Mouse (Mus musculus) cortical plate, adult 2 months (tissue): ENCODE data around the gene Kif1b. TPM values are rescaled to one million over a fixed set of nuclear protein-coding genes. Genes with fewer than 3 reads are reported as not detected.
"Not testable (repeated sequence)": the region's sequence is repeated elsewhere in the genome, so short reads cannot be mapped to it uniquely, and the experiment has no call there.

Experiments used
- H3K27ac ChIP-seq: fragments of 200-500 bp; 2 replicates; pipeline ENCODE4 v1.5.1; 2012; ENCODE audit warnings: low read length, control low read depth, inconsistent platforms; ENCODE audit not compliant: insufficient read depth
- H3K4me1 ChIP-seq: fragments of 200-500 bp; 2 replicates; pipeline ENCODE4 v1.6.1; 2011; ENCODE audit warnings: low read length; ENCODE audit not compliant: control insufficient read depth, insufficient read depth
- H3K4me3 ChIP-seq: fragments of 200-500 bp; 2 replicates; pipeline ENCODE4 v1.5.1; 2011; ENCODE audit warnings: mild to moderate bottlenecking, low read length, control low read depth; ENCODE audit not compliant: insufficient read depth
- CTCF ChIP-seq: fragments of 200-500 bp; IDR thresholded peaks from 2 replicates; pipeline ENCODE4 v1.5.1; 2011; ENCODE audit warnings: mild to moderate bottlenecking, control low read depth, low read length; ENCODE audit not compliant: insufficient read depth; ENCODE audit errors: extremely low read depth
- POLR2A ChIP-seq: fragments of 200-500 bp; IDR thresholded peaks from 2 replicates; pipeline ENCODE4 v1.6.1; 2011; ENCODE audit warnings: mild to moderate bottlenecking, low read length, control low read depth; ENCODE audit not compliant: insufficient read depth; ENCODE audit errors: extremely low read depth
- polyA plus RNA-seq: library from polyadenylated mRNA; depleted of rRNA; stranded (reverse); fragments of >200 nt; gene quantifications from 2 replicates; pipeline ENCODE4 v1.2.3, GENCODE M21; 2012

The Kif1b gene
- polyA plus RNA-seq, 1 experiment, result 234 TPM

GRCm38 (mm10) chr4:149237011-149237410 is 70.5 kb downstream of the Kif1b start:
- H3K4me3 ChIP-seq, result no peak overlapping the region
- TF ChIP-seq POLR2A, result no peak
- TF ChIP-seq CTCF, result no peak
- H3K27ac ChIP-seq, result no peak overlapping the region
- H3K4me1 ChIP-seq, result no peaks in the 10 kb centered on the region; the same call in 1 of the 2 replicates

- TF ChIP-seq POLR2A, result no peak
- no peak for TF ChIP-seq CTCF
- Histone ChIP-seq H3K4me1 (peaks cover 3% of the 10 kb centered on the region), H3K4me3 (no peak overlapping the region), H3K27ac (no peak overlapping the region)
Measured at GRCm38 (mm10) chr4:149233938-149234337, 73.6 kb downstream of the Kif1b start.

- not testable (repeated sequence) for H3K4me3 ChIP-seq, H3K27ac ChIP-seq
Measured at GRCm38 (mm10) chr4:149228682-149229081, 78.8 kb downstream of the Kif1b start.

GRCm38 (mm10) chr4:149228256-149228655 is 79.2 kb downstream of the Kif1b start:
- peaks cover 3% of the 10 kb centered on the region for H3K4me1 ChIP-seq
- TF ChIP-seq CTCF (no peak), POLR2A (no peak)
- H3K27ac ChIP-seq, result no peak overlapping the region
- H3K4me3 ChIP-seq, result no peak overlapping the region

More at GRCm38 (mm10) chr4:149228682-149229081, 78.8 kb downstream of the Kif1b start:
- H3K4me1 ChIP-seq, result not testable (repeated sequence)

GRCm38 (mm10) chr4:149226311-149226710 is 81.2 kb downstream of the Kif1b start:
- TF ChIP-seq POLR2A (no peak), CTCF (no peak)
- H3K27ac ChIP-seq, result no peak overlapping the region

GRCm38 (mm10) chr4:149223453-149223852 is 84.0 kb downstream of the Kif1b start:
- no peak for TF ChIP-seq CTCF
- no peak for TF ChIP-seq POLR2A
- Histone ChIP-seq H3K27ac (no peak overlapping the region), H3K4me3 (no peak overlapping the region), H3K4me1 (peaks cover 5% of the 10 kb centered on the region; the same call in 1 of the 2 replicates)

More at GRCm38 (mm10) chr4:149226311-149226710, 81.2 kb downstream of the Kif1b start:
- Histone ChIP-seq H3K4me3 (no peak overlapping the region), H3K4me1 (no peaks in the 10 kb centered on the region)

GRCm38 (mm10) chr4:149220481-149220880 is 87.0 kb downstream of the Kif1b start:
- 0 out of 2 replicates have a peak overlapping the region, but pooled peaks have one; percentile 9 for H3K27ac ChIP-seq
- no peak overlapping the region for H3K4me3 ChIP-seq
- peaks cover 5% of the 10 kb centered on the region; the same call in 1 of the 2 replicates for H3K4me1 ChIP-seq
- TF ChIP-seq POLR2A (no peak), CTCF (no peak)

GRCm38 (mm10) chr4:149220042-149220473 is 87.4 kb downstream of the Kif1b start:
- peaks cover 5% of the 10 kb centered on the region; the same call in 1 of the 2 replicates for H3K4me1 ChIP-seq
- H3K4me3 ChIP-seq, result no peak overlapping the region
- 0 out of 2 replicates have a peak overlapping the region, but pooled peaks have one; percentile 9 for H3K27ac ChIP-seq
- TF ChIP-seq POLR2A (no peak), CTCF (no peak)

GRCm38 (mm10) chr4:149219401-149220041 is 88.0 kb downstream of the Kif1b start:
- 0 out of 2 replicates have a peak overlapping the region, but pooled peaks have one; percentile 9 for H3K27ac ChIP-seq
- no peak for TF ChIP-seq CTCF
- TF ChIP-seq POLR2A, result no peak
- peaks cover 5% of the 10 kb centered on the region; the same call in 1 of the 2 replicates for H3K4me1 ChIP-seq
- no peak overlapping the region for H3K4me3 ChIP-seq

- no peak overlapping the region for H3K4me3 ChIP-seq
- peaks cover 5% of the 10 kb centered on the region; the same call in 1 of the 2 replicates for H3K4me1 ChIP-seq
- no peak for TF ChIP-seq POLR2A
- TF ChIP-seq CTCF, result no peak
- H3K27ac ChIP-seq, result no peak overlapping the region
Measured at GRCm38 (mm10) chr4:149218476-149218875, 89.0 kb downstream of the Kif1b start.
